Mouse (Mus musculus) cerebellum, adult 2 months (tissue): ENCODE measurements at regions not wholly inside any gene's neighbourhood (a gene's known extent, or its start where the extent isn't known, plus 50 kb on each side); places are given as distances from the start of the nearest gene placed in this dataset.

Source experiments
- DNase-seq, 2 experiments: peaks; one replicate each; pipeline ENCODE4 v3.0.0; 2021
- H3K27ac ChIP-seq: fragments of 200-500 bp; 2 replicates; pipeline ENCODE4 v1.5.1; 2012; ENCODE audit warnings: low read length, control low read depth, inconsistent platforms; ENCODE audit not compliant: insufficient read depth
- H3K27me3 ChIP-seq: fragments of 200-500 bp; 2 replicates; pipeline ENCODE4 v1.6.1; 2012; ENCODE audit warnings: inconsistent platforms, mild to moderate bottlenecking, low read length, moderate library complexity; ENCODE audit not compliant: control insufficient read depth, insufficient read depth
- H3K4me1 ChIP-seq: fragments of 200-500 bp; 2 replicates; pipeline ENCODE4 v1.6.1; 2011; ENCODE audit warnings: low read length; ENCODE audit not compliant: control insufficient read depth, insufficient read depth
- H3K4me3 ChIP-seq: fragments of 200-500 bp; replicated peaks from 2 replicates; pipeline ENCODE3; 2011; ENCODE audit warnings: mild to moderate bottlenecking, low read depth, low read length, control low read depth; ENCODE audit not compliant: insufficient read depth
- CTCF ChIP-seq: fragments of 200-500 bp; IDR thresholded peaks from 2 replicates; pipeline ENCODE4 v1.5.1; 2011; ENCODE audit warnings: low read depth, mild to moderate bottlenecking, control low read depth, low read length, moderate library complexity, borderline replicate concordance; ENCODE audit not compliant: insufficient read depth
- POLR2A ChIP-seq: fragments of 200-500 bp; IDR thresholded peaks from 2 replicates; pipeline ENCODE4 v1.6.1; 2011; ENCODE audit warnings: low read length, control low read depth, borderline replicate concordance; ENCODE audit not compliant: insufficient read depth
- WGBS: fragments of 180-500 bp; shearing (Covaris S2); methylation state at CpG from one replicate; pipeline ENCODE4 v1.1.7; 2018; 5-methylcytosine and 5-hydroxymethylcytosine counted together

- DNase-seq: no peak
- Histone ChIP-seq H3K27me3 (no peaks in the 10 kb centered on the region), H3K4me3 (no peak overlapping the region), H3K27ac (no peak overlapping the region), H3K4me1 (no peaks in the 10 kb centered on the region)
- 57% methylated on average over 6 of the region's 6 CpGs for WGBS
- TF ChIP-seq CTCF (no peak), POLR2A (no peak)
These were observed 383.4 kb downstream of the Samd5 start for GRCm38 (mm10) chr10:9291456-9292146.

- Histone ChIP-seq H3K27me3 (no peaks in the 10 kb centered on the region), H3K4me1 (peaks cover 3% of the 10 kb centered on the region; the same call in 1 of the 2 replicates), H3K4me3 (no peak overlapping the region), H3K27ac (no peak overlapping the region)
- TF ChIP-seq POLR2A (no peak), CTCF (no peak)
- 92% methylated on average over 3 of the region's 3 CpGs for WGBS
- DNase-seq: no peak
These were observed 387.1 kb upstream of the Sash1 start for GRCm38 (mm10) chr10:9272940-9273339.

- Histone ChIP-seq H3K4me3 (no peak overlapping the region), H3K27ac (no peak overlapping the region), H3K27me3 (no peaks in the 10 kb centered on the region), H3K4me1 (peaks cover 3% of the 10 kb centered on the region; the same call in 1 of the 2 replicates)
- no peak for TF ChIP-seq POLR2A
- no peak for TF ChIP-seq CTCF
- WGBS: 4% methylated on average over 5 of the region's 5 CpGs
- DNase-seq: no peak
These were observed 386.4 kb upstream of the Sash1 start for GRCm38 (mm10) chr10:9272243-9272642.

- 96% methylated on average over 2 of the region's 2 CpGs for WGBS
- Histone ChIP-seq H3K27ac (no peak overlapping the region), H3K4me3 (no peak overlapping the region), H3K27me3 (no peaks in the 10 kb centered on the region), H3K4me1 (no peaks in the 10 kb centered on the region)
- no peak for DNase-seq
- TF ChIP-seq POLR2A: no peak
- TF ChIP-seq CTCF: no peak
These were observed 379.7 kb upstream of the Sash1 start for GRCm38 (mm10) chr10:9265528-9265927.

- Histone ChIP-seq H3K27me3 (no peaks in the 10 kb centered on the region), H3K27ac (no peak overlapping the region), H3K4me1 (no peaks in the 10 kb centered on the region), H3K4me3 (no peak overlapping the region)
- TF ChIP-seq CTCF: no peak
- no peak for TF ChIP-seq POLR2A
- no peak for DNase-seq
- WGBS: 81% methylated on average over 12 of the region's 12 CpGs
These were observed 378.6 kb upstream of the Sash1 start for GRCm38 (mm10) chr10:9264309-9265000.

GRCm38 (mm10) chr10:9258705-9259104 is 372.8 kb upstream of the Sash1 start:
- WGBS: 98% methylated on average over 1 of the region's 1 CpGs
- Histone ChIP-seq H3K27ac (no peak overlapping the region), H3K4me3 (no peak overlapping the region), H3K4me1 (no peaks in the 10 kb centered on the region), H3K27me3 (no peaks in the 10 kb centered on the region)
- no peak for TF ChIP-seq CTCF
- DNase-seq: no peak

- WGBS: 69% methylated on average over 3 of the region's 3 CpGs
- Histone ChIP-seq H3K4me1 (no peaks in the 10 kb centered on the region), H3K27me3 (no peaks in the 10 kb centered on the region), H3K27ac (no peak overlapping the region), H3K4me3 (no peak overlapping the region)
- no peak for DNase-seq
- TF ChIP-seq POLR2A: no peak
- no peak for TF ChIP-seq CTCF
These were observed 367.0 kb upstream of the Sash1 start for GRCm38 (mm10) chr10:9252941-9253217.

GRCm38 (mm10) chr10:9252120-9252940 is 366.5 kb upstream of the Sash1 start:
- Histone ChIP-seq H3K4me3 (no peak overlapping the region), H3K4me1 (no peaks in the 10 kb centered on the region), H3K27ac (no peak overlapping the region), H3K27me3 (no peaks in the 10 kb centered on the region)
- no peak for DNase-seq
- 52% methylated on average over 7 of the region's 7 CpGs for WGBS
- TF ChIP-seq CTCF: no peak
- TF ChIP-seq POLR2A: no peak

- DNase-seq: no peak
- no peaks in the 10 kb centered on the region for H3K27me3 ChIP-seq
- no peaks in the 10 kb centered on the region for H3K4me1 ChIP-seq
- TF ChIP-seq CTCF: no peak
- no peak for TF ChIP-seq POLR2A
- no peak overlapping the region for H3K27ac ChIP-seq
- H3K4me3 ChIP-seq: no peak overlapping the region
- WGBS: 74% methylated on average over 4 of the region's 4 CpGs
These were observed 357.4 kb upstream of the Sash1 start for GRCm38 (mm10) chr10:9243281-9243618.
